Mouse (Mus musculus) bone marrow, adult 2 months (tissue): Measurements from ENCODE around the gene Hrct1. TPM values are rescaled to one million over a fixed set of nuclear protein-coding genes. Genes with fewer than 3 reads are reported as not detected.

Experiments used
- H3K27ac ChIP-seq: fragments of 200-500 bp; 2 replicates; pipeline ENCODE4 v1.5.1; 2012; ENCODE audit warnings: low read depth, mild to moderate bottlenecking, control low read depth, inconsistent platforms, low read length; ENCODE audit not compliant: control insufficient read depth, poor library complexity, insufficient read depth
- H3K4me1 ChIP-seq: fragments of 200-500 bp; 2 replicates; pipeline ENCODE4 v1.6.1; 2011; ENCODE audit warnings: low read length; ENCODE audit not compliant: control insufficient read depth, insufficient read depth
- H3K4me3 ChIP-seq: fragments of 200-500 bp; replicated peaks from 2 replicates; pipeline ENCODE3; 2011; ENCODE audit warnings: mild to moderate bottlenecking, low read depth, low read length, control low read depth; ENCODE audit not compliant: control insufficient read depth
- CTCF ChIP-seq: fragments of 200-500 bp; IDR thresholded peaks from 2 replicates; pipeline ENCODE4 v1.5.1; 2011; ENCODE audit warnings: low read length, control low read depth; ENCODE audit not compliant: control insufficient read depth, insufficient read depth
- POLR2A ChIP-seq: fragments of 200-500 bp; IDR thresholded peaks from 2 replicates; pipeline ENCODE4 v1.6.1; 2011; ENCODE audit warnings: low read depth, mild to moderate bottlenecking, control low read depth, low read length, borderline replicate concordance; ENCODE audit not compliant: control insufficient read depth
- whole genome bisulfite sequencing: fragments of 180-500 bp; shearing (Covaris S2); methylation state at CpG from one replicate; pipeline ENCODE4 v1.1.7; 2018; 5-methylcytosine and 5-hydroxymethylcytosine counted together
- polyA plus RNA-seq: library from polyadenylated mRNA; stranded (reverse); fragments of >200 nt; gene quantifications from 2 replicates; pipeline ENCODE4 v1.2.4, GENCODE M21; 2011; ENCODE audit warnings: low replicate concordance; ENCODE audit not compliant: missing spikeins, insufficient read depth, insufficient read length

The Hrct1 gene
- 3.1 and 6.3 TPM in 2 replicates for polyA plus RNA-seq

- 65% methylated on average over 3 of the region's 3 CpGs for WGBS
- Histone ChIP-seq H3K4me3 (no peak within 1 kb of the TSS), H3K4me1 (no peaks in the 10 kb centered on the region), H3K27ac (peak within 1 kb of the TSS; percentile 10; the same call in 1 of the 2 replicates)
- TF ChIP-seq CTCF (no peak), POLR2A (no peak)
Measured at GRCm38 (mm10) chr4:43726995-43727394, at the start of gene Hrct1. TSS of gene Hrct1 (plus strand) at chr4:43727188.

- TF ChIP-seq CTCF (no peak), POLR2A (no peak)
- H3K4me1 ChIP-seq: no peaks in the 10 kb centered on the region
- H3K27ac ChIP-seq: no peak overlapping the region
- H3K4me3 ChIP-seq: no peak overlapping the region
- WGBS: 86% methylated on average over 6 of the region's 6 CpGs
Measured at GRCm38 (mm10) chr4:43678541-43678940, 48.4 kb upstream of the Hrct1 start.

- Histone ChIP-seq H3K27ac (no peak overlapping the region), H3K4me3 (no peak overlapping the region), H3K4me1 (no peaks in the 10 kb centered on the region)
- 79% methylated on average over 7 of the region's 7 CpGs for WGBS
- TF ChIP-seq CTCF (no peak), POLR2A (no peak)
Measured at GRCm38 (mm10) chr4:43679416-43680043, 47.5 kb upstream of the Hrct1 start.

- TF ChIP-seq CTCF (no peak), POLR2A (no peak)
- 88% methylated on average over 17 of the region's 17 CpGs for WGBS
- no peak overlapping the region for H3K4me3 ChIP-seq
- peaks cover 2% of the 10 kb centered on the region; the same call in 1 of the 2 replicates for H3K4me1 ChIP-seq
- no peak overlapping the region for H3K27ac ChIP-seq
Measured at GRCm38 (mm10) chr4:43690021-43690420, 37.0 kb upstream of the Hrct1 start.

GRCm38 (mm10) chr4:43691026-43691425 is 36.0 kb upstream of the Hrct1 start:
- 44% methylated on average over 5 of the region's 5 CpGs for WGBS
- H3K4me1 ChIP-seq: peaks cover 2% of the 10 kb centered on the region; the same call in 1 of the 2 replicates
- H3K4me3 ChIP-seq: no peak overlapping the region
- H3K27ac ChIP-seq: no peak overlapping the region
- TF ChIP-seq CTCF (no peak), POLR2A (no peak)

- H3K4me1 ChIP-seq: peaks cover 2% of the 10 kb centered on the region; the same call in 1 of the 2 replicates
- H3K4me3 ChIP-seq: no peak overlapping the region
- WGBS: 23% methylated on average over 5 of the region's 5 CpGs
- no peak for TF ChIP-seq CTCF
- no peak for TF ChIP-seq POLR2A
- H3K27ac ChIP-seq: no peak overlapping the region
Measured at GRCm38 (mm10) chr4:43693806-43694241, 33.2 kb upstream of the Hrct1 start.

GRCm38 (mm10) chr4:43694439-43695248 is 32.3 kb upstream of the Hrct1 start:
- Histone ChIP-seq H3K27ac (no peak overlapping the region), H3K4me3 (no peak overlapping the region), H3K4me1 (peaks cover 2% of the 10 kb centered on the region; the same call in 1 of the 2 replicates)
- no peak for TF ChIP-seq POLR2A
- 55% methylated on average over 1 of the region's 1 CpGs for WGBS

- Histone ChIP-seq H3K4me3 (no peak overlapping the region), H3K27ac (no peak overlapping the region), H3K4me1 (peaks cover 2% of the 10 kb centered on the region; the same call in 1 of the 2 replicates)
- 29% methylated on average over 9 of the region's 9 CpGs for WGBS
- TF ChIP-seq CTCF: no peak
Measured at GRCm38 (mm10) chr4:43695249-43695671, 31.7 kb upstream of the Hrct1 start.

- TF ChIP-seq POLR2A (no peak), CTCF (no peak)
- H3K4me3 ChIP-seq: no peak overlapping the region
- WGBS: 80% methylated on average over 13 of the region's 13 CpGs
- H3K4me1 ChIP-seq: peaks cover 2% of the 10 kb centered on the region; the same call in 1 of the 2 replicates
- H3K27ac ChIP-seq: no peak overlapping the region
Measured at GRCm38 (mm10) chr4:43696561-43696960, 30.4 kb upstream of the Hrct1 start.
